Mouse (Mus musculus): ENCODE results near the gene Rprd2. TPM values are rescaled to one million over a fixed set of nuclear protein-coding genes. Genes with fewer than 3 reads are reported as not detected.

Gene Rprd2
- total RNA-seq, 2 experiments from 2014 or later = 33.2 to 37.4 TPM

GRCm38 (mm10) chr3:95740406-95740805, 78.3 kb downstream of the Rprd2 start:
- no peak for DNase-seq (ENCODE audit: low spot score)

- peak; percentile 64 for DNase-seq (ENCODE audit: low spot score)
These were observed 79.1 kb downstream of the Rprd2 start, which contains the start of gene Ecm1 for GRCm38 (mm10) chr3:95739353-95740104. TSS of gene Ecm1 (minus strand) at chr3:95739569.

GRCm38 (mm10) chr3:95735071-95735670, 83.5 kb downstream of the Rprd2 start:
- no peak for DNase-seq (ENCODE audit: low spot score)

- peak; percentile 66 for DNase-seq (ENCODE audit: low spot score)
These were observed 84.5 kb downstream of the Rprd2 start for GRCm38 (mm10) chr3:95734092-95734702.

GRCm38 (mm10) chr3:95732744-95733521, 85.7 kb downstream of the Rprd2 start:
- DNase-seq (ENCODE audit: low spot score) = peak; percentile 39

DNA sequence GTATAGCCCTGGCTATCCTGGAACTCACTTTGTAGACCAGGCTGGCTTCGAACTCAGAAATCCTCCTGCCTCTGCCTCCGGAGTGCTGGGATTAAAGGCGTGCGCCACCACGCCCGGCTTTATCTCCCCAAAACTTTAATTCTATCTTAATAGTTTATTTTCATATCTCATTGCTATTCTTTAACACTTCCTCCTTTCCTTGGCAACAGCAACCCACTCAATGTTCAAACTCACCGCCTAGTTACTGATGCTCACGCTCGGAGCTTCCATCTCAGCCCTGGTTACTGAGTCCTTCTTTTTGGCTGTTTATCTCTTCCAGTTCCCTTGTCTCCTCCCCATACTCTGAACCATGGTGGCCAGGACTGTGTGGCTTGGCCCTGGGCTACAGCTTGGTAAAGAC, 86.4 kb downstream of the Rprd2 start:
- DNase-seq (ENCODE audit: low spot score) = no peak

DNA sequence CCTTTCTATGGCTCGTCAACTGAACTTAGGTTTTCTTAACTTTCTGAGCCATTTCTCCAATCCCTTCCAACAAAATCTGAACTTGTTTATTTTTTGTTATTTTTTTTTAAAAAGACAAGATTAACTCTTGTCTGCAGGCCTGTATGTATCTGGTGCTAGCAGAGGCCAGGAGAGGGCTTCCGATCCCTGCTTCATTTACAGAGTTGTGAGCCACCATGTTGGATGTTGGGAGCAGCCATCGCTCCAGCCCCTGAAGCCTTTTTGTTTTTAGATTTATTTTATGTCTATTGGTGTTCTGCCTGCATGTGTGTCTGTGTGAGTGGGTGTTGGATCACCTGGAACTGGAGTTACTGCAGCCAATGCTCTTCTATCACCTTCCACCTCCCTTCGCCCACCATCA, 86.9 kb downstream of the Rprd2 start:
- DNase-seq (ENCODE audit: low spot score) = no peak

DNA sequence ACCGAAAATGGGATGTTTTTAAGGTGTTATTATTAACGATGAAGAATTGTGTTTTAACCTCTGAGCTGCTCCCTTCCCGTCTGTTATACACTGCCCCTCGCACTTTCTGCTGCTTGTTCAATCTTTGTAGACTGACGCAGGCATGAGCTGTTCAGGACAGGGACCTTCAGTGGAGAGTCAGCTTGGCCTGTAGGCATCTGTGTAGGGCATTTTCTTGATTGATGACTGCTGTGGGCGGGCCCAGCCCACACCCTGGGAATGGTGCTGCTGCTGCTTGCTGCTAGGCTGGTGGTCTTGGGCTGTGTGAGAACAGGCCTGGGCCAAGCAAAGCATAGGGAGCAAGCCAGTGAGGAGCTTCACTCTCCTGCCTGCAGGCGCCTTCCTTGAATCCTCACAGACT, 88.2 kb downstream of the Rprd2 start:
- DNase-seq (ENCODE audit: low spot score) = no peak

DNA sequence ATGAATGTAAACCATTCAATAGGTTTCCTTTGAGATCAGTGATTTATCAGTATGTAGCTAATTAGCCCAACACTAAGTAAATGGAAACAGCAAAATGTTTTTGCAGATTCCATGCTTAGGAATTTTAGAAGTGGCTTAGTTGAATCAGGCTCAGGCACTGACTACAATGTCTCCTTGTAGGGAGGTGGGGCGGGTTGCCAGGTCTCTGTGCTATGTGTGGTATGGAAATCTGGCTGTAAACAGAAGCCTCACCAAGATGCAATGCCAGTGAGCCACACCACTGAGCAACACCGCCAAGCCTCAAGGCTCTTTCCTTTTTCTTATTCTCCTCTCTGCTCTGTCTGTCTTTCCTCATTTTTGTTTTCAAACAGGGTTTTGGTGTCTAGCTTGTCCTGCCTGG, 89.8 kb downstream of the Rprd2 start:
- DNase-seq (ENCODE audit: low spot score) = no peak

DNA sequence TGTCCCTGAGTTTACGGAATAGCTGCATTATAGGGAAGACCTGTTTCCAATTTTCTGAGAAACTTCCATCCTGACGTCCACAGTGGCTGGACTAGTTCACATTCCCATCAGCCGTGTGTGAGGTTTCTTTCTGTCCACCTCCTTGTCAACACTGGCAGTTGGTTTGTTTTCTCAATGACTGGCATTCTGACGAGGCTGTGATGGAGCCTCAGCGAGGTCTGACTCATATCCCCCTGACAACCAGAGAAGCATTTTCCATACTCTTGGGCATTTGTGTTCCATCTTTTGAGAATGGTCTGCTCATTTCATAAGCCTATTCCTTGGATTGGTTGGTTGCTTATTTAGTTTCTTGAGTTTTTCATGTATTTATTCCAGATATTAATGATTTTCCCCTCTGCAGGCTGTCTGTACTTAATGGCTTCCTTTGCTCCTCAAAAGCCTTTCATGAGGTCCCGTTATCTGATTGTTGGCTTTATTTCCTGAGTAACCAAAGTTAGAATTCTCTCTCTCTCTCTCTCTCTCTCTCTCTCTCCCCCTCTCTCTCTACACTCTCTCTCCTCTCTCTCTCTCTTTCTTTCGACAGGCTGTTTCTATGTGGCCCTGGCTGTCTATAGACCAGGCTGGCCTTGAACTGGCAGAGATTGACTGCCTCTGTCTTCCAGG, 91.8 kb downstream of the Rprd2 start:
- DNase-seq (ENCODE audit: low spot score) = no peak

GRCm38 (mm10) chr3:95725863-95726262, 92.8 kb downstream of the Rprd2 start:
- no peak for DNase-seq (ENCODE audit: low spot score)

- no peak for DNase-seq (ENCODE audit: low spot score)
These were observed 96.3 kb downstream of the Rprd2 start for GRCm38 (mm10) chr3:95722386-95722785.

GRCm38 (mm10) chr3:95718153-95718552, 100.5 kb downstream of the Rprd2 start:
- DNase-seq (ENCODE audit: low spot score) = no peak

DNA sequence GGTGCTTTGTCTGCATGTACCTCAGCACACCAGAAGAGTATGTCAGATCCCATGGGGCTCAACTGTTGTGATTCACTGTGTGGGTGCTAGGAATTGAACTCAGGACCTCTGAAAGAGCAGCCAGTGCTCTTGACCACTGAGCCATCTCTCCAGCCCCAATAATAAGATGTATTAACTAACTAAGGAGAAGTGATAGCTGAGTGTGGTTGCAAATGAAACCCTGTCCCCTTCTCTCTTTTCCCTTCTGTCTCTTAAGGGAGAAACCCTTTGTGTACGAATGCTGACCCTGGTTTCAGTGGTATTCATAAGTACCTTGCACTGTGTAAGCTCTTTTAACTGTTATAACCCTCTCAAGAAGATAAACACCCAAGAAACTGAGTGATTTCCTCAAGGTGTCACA, 102.6 kb downstream of the Rprd2 start:
- DNase-seq (ENCODE audit: low spot score) = no peak

Small RNAs within 50 kb of the gene (microRNA-seq; reads per million reads assigned to microRNA genes)
- gene Mir7014 = not detected

Other genes starting within 250 kb of the Rprd2 start
- 10 to 100 TPM; 10.3 to 11.1 TPM for gene Golph3l, start 229.9 kb downstream of the Rprd2 start, total RNA-seq (2021)
- 100 to 1,000 TPM in 1 of 2 experiments, 10 to 100 TPM in 1; 95.9 to 106 TPM for gene Ensa, start 193.9 kb downstream of the Rprd2 start, total RNA-seq (2021)
- 10 to 100 TPM; 96.0 to 99.4 TPM for gene Mcl1, start 160.1 kb downstream of the Rprd2 start, total RNA-seq (2021)
- 10 to 100 TPM; 25.9 to 30.8 TPM for gene Adamtsl4, start 130.9 kb downstream of the Rprd2 start, total RNA-seq (2021)
- 10 to 100 TPM; 15.5 to 30.3 TPM for gene Ecm1, start 79.3 kb downstream of the Rprd2 start, total RNA-seq (2021)
- 10 to 100 TPM; 25.7 to 26.7 TPM for gene Tars2, start 58.7 kb downstream of the Rprd2 start, total RNA-seq (2021)
- 10 to 100 TPM; 16.6 to 16.9 TPM for gene Prpf3, start 37.0 kb upstream of the Rprd2 start, total RNA-seq (2021)
- 100 to 1,000 TPM; 317 to 349 TPM for gene Mrps21, start 52.7 kb upstream of the Rprd2 start, total RNA-seq (2021)
- gene Ciart, start 63.4 kb upstream of the Rprd2 start, total RNA-seq (2021) = 1 to 10 TPM; 3.5 to 6.3 TPM
- gene BC028528, start 73.1 kb upstream of the Rprd2 start, total RNA-seq (2021) = 1 to 10 TPM; 1.7 to 2.2 TPM
- gene Aph1a, start 75.1 kb upstream of the Rprd2 start, total RNA-seq (2021) = 10 to 100 TPM; 41.0 to 50.4 TPM
- gene Car14, start 85.8 kb upstream of the Rprd2 start, total RNA-seq (2021) = 10 to 100 TPM; 54.2 to 76.9 TPM
- 10 to 100 TPM; 75.9 to 97.2 TPM for gene Anp32e, start 110.4 kb upstream of the Rprd2 start, total RNA-seq (2021)
- 10 to 100 TPM; 13.9 to 22.0 TPM for gene Plekho1, start 177.1 kb upstream of the Rprd2 start, total RNA-seq (2021)
- 10 to 100 TPM; 19.6 to 19.8 TPM for gene Vps45, start 239.6 kb upstream of the Rprd2 start, total RNA-seq (2021)